Comparison of ENCODE assay signal across 17 mouse cellular contexts in the genomic region with DNA sequence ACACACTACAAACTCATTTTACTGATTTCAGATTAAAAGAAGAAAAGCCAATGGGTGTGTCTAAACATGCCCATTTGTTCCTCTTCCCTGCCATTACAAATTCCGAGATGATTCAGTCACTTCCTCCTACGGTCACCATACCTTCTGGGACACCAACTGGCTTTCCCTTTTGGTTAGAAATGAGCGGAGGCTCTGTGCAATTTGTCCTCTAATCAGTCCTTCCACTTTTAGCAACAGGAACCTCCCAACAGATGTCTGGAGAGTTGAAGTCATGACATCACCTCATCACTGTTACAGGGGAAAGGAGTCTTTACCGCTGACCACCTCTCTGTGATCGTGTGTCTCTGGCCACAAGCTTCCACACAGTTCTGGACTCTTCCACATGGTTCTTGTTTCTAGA.
DNase-seq lines count a peak whose midpoint lies in the region; ATAC-seq and TF ChIP-seq lines count a peak whose summit lies in the region.
"Had no signal": no experiment of that assay in that cellular context is flagged by ENCODE, and none has a peak within 500 bp of the region (broad histone marks: within the 10 kb centered on the region; RNA-seq: fewer than 3 reads in every experiment).

No protein-coding gene starts in this region.

- peak; percentile 25 to 28 for DNase-seq in heart, adult 18-20 months
- no peak for DNase-seq in heart, adult 2 months
- peak; percentile 87 for DNase-seq in brain, adult 2 months (ENCODE audit: low read depth, low spot score)
- peak; percentile 77 for DNase-seq in layer of hippocampus, adult 9-11 months
- no peak for DNase-seq in spleen, adult 18-20 months
- no peak for DNase-seq in retina, embryonic 14.5 days (ENCODE audit: low spot score)
- DNase-seq in spleen, postnatal 36 days (ENCODE audit: low spot score in 2 of 2), result no peak
- DNase-seq: adrenal gland, adult 8-10 months; embryo, embryonic 11 days; kidney, postnatal 25 days; liver, postnatal 0 days had no signal

- TF ChIP-seq POLR2A in heart, adult 2 months (IDR thresholded peaks at IDR 0.05; ENCODE audit: insufficient read depth, low read depth, low read length), result no peak

- WGBS in heart, adult 2 months, result 11% methylated on average over 5 of the region's 5 CpGs
- WGBS in heart, embryonic 13.5 days, result 13% methylated on average over 5 of the region's 5 CpGs

- H3K36me3 ChIP-seq in heart, adult 2 months (ENCODE audit: control insufficient read depth, insufficient read depth, low read length), result no peaks in the 10 kb centered on the region
- no peaks in the 10 kb centered on the region for H3K36me3 ChIP-seq in heart, embryonic 13.5 days
- H3K36me3 ChIP-seq: intestine, embryonic 15.5 days; limb, embryonic 12.5 days; stomach, embryonic 15.5 days had no signal

- no peaks in the 10 kb centered on the region for H3K9me3 ChIP-seq in heart, embryonic 13.5 days
- H3K9me3 ChIP-seq: intestine, embryonic 15.5 days; limb, embryonic 12.5 days; stomach, embryonic 15.5 days had no signal

- no peak overlapping the region for H3K9ac ChIP-seq in heart, adult 2 months (ENCODE audit: low read depth, low read length)
- H3K9ac ChIP-seq in heart, embryonic 13.5 days, result no peak overlapping the region
- H3K9ac ChIP-seq: intestine, embryonic 15.5 days; limb, embryonic 12.5 days; liver, postnatal 0 days; stomach, embryonic 15.5 days had no signal

- intact Hi-C loops in heart, adult 2 months (cut with DNase I), result loop anchor here (10.0 kb wide), 2 partner anchors 246 to 606 kb away; a partner anchor contains a TSS

- H3K4me1 ChIP-seq in heart, adult 2 months (ENCODE audit: control insufficient read depth, insufficient read depth, low read length), result peaks cover 2% of the 10 kb centered on the region
- H3K4me1 ChIP-seq in heart, embryonic 13.5 days, result peaks cover 13% of the 10 kb centered on the region
- H3K4me1 ChIP-seq: intestine, embryonic 15.5 days; limb, embryonic 12.5 days; stomach, embryonic 15.5 days had no signal

- H3K4me2 ChIP-seq in heart, embryonic 13.5 days, result peak overlapping the region; percentile 38
- H3K4me2 ChIP-seq: intestine, embryonic 15.5 days; limb, embryonic 12.5 days; stomach, embryonic 15.5 days had no signal

- H3K79me2 ChIP-seq in heart, adult 2 months (replicated peaks; ENCODE audit: control insufficient read depth, insufficient read depth, low read length), result no peaks in the 10 kb centered on the region

- no peak for TF ChIP-seq CTCF in heart, adult 2 months (IDR thresholded peaks at IDR 0.05)

- ATAC-seq in heart, embryonic 13.5 days (ENCODE audit: extremely low read depth, insufficient number of reproducible peaks, low FRiP score, low TSS enrichment), result no peak
- ATAC-seq: CD4-positive, CD25-positive, alpha-beta regulatory T cell, adult 4 months; intestine, embryonic 15.5 days; liver, postnatal 0 days; Patski had no signal

- H3K4me3 ChIP-seq in heart, adult 2 months, result no peak overlapping the region
- no peak overlapping the region for H3K4me3 ChIP-seq in heart, embryonic 13.5 days
- H3K4me3 ChIP-seq: intestine, embryonic 15.5 days; limb, embryonic 12.5 days; stomach, embryonic 15.5 days had no signal

- TF ChIP-seq EP300 in heart, adult 2 months (IDR thresholded peaks at IDR 0.05; ENCODE audit: insufficient read depth, low read depth, low read length), result no peak

- no peaks in the 10 kb centered on the region for H3K27me3 ChIP-seq in heart, adult 2 months (ENCODE audit: control insufficient read depth, insufficient read depth, low read length)
- H3K27me3 ChIP-seq in heart, embryonic 13.5 days (replicated peaks), result no peaks in the 10 kb centered on the region
- H3K27me3 ChIP-seq: intestine, embryonic 15.5 days; limb, embryonic 12.5 days; stomach, embryonic 15.5 days had no signal

- no peak overlapping the region for H3K27ac ChIP-seq in heart, adult 2 months
- H3K27ac ChIP-seq in heart, embryonic 13.5 days (replicated peaks), result peak overlapping the region; percentile 65
- H3K27ac ChIP-seq: intestine, embryonic 15.5 days; limb, embryonic 12.5 days; stomach, embryonic 15.5 days had no signal

Comparison
In these comparisons a context has a peak if more than half of its experiments do, and no peak if none do; other contexts are left out.
1. DNase-seq: peak in heart, adult 18-20 months (2 of 2), brain, adult 2 months (single experiment) and layer of hippocampus, adult 9-11 months (single experiment); none in heart, adult 2 months (0 of 2), spleen, adult 18-20 months (0 of 2), retina, embryonic 14.5 days (single experiment) and spleen, postnatal 36 days (0 of 2).